Mouse (Mus musculus): ENCODE measurements around the gene Espn.

Gene Espn

GRCm38 (mm10) chr4:152097911-152098799, 54.0 kb downstream of the Espn start:
- DNase-seq (ENCODE audit: low read depth, low spot score): no peak

DNA sequence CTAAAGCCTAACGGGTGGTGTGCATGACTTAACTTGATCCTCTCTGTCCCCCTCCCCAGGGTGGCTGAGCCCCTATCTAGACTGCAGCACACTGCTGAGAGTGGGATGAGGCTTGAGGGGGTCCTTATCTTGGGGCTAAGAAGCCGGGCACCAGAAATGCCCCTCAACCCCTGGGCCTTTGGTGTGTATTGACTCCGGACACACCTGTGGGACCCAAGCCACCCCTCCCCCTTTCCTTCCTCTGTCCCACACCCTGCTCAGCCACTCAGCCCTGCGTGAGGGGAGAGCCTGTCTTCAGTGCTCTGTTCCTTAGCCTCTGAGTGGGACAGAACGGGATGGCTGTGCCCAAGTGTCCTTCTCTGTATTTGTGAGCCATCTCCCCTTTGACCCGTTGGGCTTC, 55.2 kb downstream of the Espn start:
- no peak for DNase-seq (ENCODE audit: low read depth, low spot score)

DNA sequence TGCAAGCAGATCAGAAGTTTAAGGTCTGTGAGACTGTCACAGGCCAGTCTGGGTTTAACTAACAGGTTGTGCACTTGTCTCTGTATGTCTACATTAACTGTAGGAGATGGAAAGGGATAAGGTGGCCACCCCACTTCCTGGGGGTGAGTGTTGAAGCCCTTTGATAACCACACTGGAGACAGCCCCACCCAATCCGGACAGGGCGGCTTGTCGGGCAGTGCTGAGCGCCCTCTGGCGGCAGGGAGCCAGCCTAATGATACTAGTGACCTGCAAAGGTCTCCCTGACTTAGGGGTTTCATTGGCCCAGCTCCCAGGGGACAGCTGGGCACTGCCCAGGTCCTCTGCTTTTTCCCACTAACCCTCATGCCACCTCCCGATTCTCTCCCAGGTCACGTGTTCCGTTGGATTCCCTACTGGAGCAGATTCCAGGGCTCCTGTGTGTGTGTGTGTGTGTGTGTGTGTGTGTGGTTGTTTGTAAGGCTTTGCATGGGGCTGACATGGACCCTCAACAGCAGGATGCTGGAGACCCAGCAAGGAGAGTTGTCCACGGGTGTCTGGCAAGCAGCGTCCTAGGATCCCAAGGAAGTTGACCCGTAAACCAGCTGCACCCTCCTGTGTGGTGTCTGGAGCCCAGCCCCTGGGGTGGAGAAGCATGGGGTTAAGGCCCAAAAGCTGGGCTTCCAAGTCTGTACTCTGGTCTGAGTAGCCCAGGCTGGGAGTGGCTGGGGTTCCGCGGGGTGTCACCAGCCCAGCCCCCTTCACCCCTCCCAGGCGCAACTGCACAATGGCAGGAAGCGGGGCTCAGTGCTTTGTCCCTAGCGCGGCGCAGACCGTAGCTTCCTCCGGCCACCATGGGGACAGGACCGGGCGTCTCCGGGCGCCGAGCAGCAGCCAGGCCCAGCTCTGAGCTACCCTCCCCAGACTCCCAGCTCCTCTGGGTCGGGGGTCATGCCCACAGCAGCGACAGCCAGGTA, 55.9 kb downstream of the Espn start:
- DNase-seq (ENCODE audit: low read depth, low spot score): peak; percentile 52

- DNase-seq (ENCODE audit: low read depth, low spot score): no peak
Observed at GRCm38 (mm10) chr4:152094233-152094632, 57.9 kb downstream of the Espn start.

GRCm38 (mm10) chr4:152092751-152093293, 59.3 kb downstream of the Espn start:
- DNase-seq (ENCODE audit: low read depth, low spot score): no peak

- no peak for DNase-seq (ENCODE audit: low read depth, low spot score)
Observed at GRCm38 (mm10) chr4:152090191-152090590, 62.0 kb downstream of the Espn start.

- no peak for DNase-seq (ENCODE audit: low read depth, low spot score)
Observed at GRCm38 (mm10) chr4:152088556-152089120, 63.5 kb downstream of the Espn start.

GRCm38 (mm10) chr4:152088133-152088532, 64.0 kb downstream of the Espn start:
- no peak for DNase-seq (ENCODE audit: low read depth, low spot score)

DNA sequence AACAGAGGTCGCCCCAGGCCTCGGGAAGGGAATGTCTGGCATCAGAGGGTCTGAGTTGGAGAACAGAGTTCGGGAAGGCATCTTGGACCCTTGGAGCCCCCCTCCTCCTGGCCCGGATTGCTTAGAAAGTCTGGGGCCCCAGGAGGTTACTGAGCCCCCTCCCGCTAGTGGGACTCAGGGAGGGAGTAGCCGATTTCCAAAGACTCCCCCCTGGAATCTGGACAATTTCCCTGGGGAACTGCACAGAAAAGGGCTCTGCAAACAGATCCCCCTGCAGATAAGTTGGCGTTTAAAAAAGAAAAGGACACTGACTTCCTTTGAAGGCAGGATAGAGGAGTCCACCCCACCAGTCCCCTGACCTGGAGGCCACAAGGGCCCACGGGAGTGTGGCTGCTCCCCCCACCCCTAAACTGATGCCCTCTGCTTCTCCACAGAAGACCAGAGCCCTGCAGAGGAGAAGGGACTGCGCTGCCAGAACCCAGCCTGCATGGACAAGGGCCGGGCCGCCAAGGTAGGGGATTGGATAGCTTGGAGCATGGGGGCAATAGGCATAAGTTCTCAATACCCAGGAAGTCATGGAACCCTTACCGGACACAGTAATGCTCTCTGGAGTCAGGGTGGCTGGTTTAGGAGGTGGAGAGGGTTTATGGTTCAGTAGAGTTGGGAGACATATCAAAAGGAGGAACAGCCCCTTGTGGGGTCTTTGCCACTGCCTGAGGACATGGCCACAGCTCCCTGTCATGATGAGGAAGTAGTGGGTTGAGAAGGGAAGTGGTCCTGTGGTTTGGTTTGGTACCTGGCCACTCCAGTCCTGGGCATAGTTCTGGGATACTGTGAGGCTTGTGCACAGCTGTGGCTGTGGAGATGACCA, 64.7 kb downstream of the Espn start:
- no peak for DNase-seq (ENCODE audit: low read depth, low spot score)

DNA sequence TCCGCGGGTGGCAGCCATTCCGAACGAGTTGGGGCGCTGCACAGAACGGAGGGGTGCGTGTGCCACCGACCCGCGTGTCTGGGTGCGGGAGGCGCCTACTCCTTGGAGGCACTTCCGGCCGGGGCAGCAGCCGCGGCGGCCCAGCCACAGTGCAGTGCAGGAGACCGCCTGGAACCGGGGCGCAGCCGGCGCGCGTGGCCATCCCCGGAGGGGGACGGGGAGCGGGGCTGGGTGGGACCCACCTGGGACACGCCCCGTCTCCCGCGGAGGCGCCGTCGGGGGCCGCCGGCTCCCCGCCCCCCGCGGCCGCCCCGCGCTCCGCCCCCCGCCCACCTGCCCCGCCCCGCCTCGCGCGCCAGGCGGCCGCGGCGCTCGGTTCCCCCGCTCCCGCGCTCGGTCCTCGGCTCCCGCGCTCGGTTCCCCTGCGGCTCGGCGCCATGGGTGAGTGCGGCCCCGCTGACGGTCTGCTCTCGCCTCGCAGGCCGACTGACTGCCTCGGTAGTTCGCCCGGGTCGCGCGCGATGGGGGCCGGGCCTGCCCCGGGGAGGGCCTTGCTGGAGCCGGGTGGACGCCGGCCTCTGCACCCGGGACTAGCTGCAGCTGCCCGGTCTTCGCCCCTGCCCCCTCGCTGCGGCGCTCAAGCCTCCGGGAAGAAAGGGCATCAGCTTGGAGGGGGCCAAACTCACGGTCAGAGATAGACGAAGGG, 65.5 kb downstream of the Espn start:
- DNase-seq (ENCODE audit: low read depth, low spot score): no peak

DNA sequence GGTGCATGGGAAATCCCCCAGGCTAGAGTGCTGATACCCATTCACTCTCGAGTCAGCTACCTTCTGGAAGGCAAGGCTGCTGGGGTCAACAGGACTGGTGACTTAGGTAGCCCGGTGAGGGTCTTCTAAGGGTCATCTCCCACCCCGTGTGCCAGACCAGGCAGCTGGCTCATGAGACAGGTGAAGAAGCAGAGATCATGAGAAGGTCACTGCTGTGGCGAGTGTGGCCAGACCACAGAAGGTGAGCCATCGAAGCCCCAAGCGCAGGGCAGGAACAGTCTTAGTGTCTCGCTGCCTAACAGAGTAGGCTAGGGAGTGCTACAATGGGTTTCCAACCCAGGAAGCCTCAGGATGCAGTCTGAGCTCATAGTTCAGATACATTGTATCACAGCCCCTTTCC, 67.6 kb downstream of the Espn start:
- DNase-seq (ENCODE audit: low read depth, low spot score): no peak

- DNase-seq (ENCODE audit: low read depth, low spot score): no peak
Observed at GRCm38 (mm10) chr4:152083611-152084220, 68.5 kb downstream of the Espn start.

GRCm38 (mm10) chr4:152079931-152080330, 72.2 kb downstream of the Espn start:
- no peak for DNase-seq (ENCODE audit: low read depth, low spot score)

DNA sequence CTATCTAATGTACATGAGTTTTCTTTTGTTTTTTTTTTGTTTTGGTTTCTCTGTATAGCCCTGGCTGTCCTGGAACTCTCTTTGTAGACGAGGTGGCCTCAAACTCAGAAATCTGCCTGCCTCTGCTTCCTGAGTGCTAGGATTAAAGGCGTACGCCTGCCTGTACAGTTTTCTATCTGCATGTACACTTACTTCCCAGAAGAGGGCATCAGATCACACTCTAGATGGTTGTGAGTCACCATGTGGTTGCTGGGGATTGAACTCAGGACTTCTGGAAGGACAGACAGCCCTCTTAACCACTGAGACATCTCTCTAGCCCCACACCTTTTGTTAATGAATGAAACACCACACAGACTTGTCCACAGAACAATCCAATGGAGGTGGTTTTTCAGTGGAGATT, 72.9 kb downstream of the Espn start:
- no peak for DNase-seq (ENCODE audit: low read depth, low spot score)

DNA sequence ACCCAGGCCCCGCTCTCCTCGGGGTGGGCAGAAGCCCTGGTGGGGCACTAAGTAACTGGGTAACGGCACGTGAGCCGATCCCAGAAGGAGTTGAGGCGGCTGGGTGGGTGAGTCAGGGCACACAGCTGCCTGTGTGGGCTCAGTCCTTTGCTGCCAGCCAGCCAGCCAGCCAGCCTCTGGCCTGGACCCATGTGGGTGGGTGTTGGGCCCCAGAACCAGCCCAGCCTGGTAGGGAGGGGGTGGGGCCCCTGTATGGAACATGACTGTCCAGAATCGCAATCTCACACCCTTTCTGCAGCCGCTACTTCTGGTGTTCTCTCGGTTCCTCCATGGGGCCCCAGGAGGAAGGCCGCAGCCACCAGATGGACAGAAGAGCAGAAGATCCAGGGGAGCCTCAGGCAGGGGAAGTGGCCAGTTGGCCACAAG, 74.1 kb downstream of the Espn start:
- DNase-seq (ENCODE audit: low read depth, low spot score): no peak

DNA sequence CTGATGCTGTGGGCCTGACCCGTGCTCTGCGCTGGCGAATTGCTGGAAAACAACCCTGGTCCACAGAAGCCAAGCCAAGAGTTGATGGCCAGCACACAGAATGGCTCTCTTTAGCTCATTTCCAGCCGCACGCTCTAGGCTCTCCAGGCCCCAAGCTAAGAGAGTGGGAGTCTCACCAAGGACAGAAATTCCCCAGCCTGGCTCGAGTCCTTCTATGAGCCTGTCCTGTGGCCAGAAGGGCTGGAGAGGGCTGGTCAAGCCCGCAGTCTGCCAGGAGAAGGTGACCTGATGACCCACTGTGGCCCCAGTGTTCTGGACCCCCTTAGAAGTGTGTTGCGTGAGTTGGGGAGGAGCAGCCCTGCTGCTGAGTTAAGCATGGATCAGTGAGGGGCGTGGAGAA, 75.0 kb downstream of the Espn start:
- DNase-seq (ENCODE audit: low read depth, low spot score): no peak

DNA sequence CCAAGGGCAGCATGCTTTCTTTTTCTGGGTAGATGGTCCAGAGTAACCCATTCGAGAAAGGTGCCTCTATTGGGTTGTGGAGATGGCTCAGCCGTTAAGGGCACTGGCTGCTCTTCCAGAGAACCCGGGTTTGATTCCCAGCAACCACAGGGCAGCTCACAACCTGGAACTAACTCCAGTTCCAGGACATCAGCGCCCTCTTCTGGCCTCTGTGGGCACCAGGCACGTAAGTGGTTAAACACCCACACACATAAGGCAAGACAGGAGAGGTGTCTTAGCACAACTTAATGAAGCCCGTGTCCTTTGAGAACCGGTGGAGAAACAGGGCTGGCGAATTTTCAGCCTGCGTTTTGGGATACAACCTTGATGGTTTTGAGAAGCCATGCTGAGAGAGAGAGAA, 77.6 kb downstream of the Espn start:
- DNase-seq (ENCODE audit: low read depth, low spot score): no peak

DNA sequence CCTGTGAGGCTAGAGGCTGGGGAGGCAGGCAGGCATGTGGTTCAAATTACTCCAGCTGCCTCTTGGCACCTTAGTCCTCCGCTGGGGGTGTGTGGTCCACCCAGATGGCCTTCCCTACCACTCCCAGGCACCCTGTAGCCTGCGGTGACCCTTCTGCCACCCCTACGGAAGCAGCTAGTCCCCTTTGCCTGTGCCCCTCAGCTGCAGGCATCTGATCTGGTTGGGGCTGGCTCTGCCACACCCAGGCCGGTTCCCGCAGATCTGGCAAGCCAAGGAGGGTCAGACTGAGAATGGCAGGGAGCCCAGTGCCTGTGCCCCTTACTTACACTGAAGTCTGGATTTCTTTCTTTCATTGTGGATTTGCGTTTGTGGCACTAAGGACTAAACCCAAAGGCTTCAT, 78.5 kb downstream of the Espn start:
- DNase-seq (ENCODE audit: low read depth, low spot score): no peak

DNA sequence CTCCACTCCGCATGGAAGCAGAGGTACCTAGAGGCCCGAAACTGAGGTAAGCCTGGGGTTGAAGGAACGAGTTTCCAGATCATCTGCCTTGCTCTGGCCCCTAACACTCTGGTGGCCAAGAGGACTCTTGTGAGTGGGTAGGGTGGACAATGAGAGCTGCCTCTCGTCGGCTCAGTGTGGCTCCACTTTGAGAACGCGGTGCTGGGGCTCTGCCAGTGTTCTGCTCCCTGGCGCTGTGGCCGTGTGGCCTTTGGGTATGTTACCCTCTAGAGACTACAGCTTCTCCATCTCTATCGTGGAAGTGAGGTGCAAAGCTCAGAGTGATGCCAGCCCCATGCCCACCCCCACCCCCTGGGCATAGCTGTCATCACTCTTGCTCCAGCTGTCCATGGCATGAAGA, 79.5 kb downstream of the Espn start:
- DNase-seq (ENCODE audit: low read depth, low spot score): no peak

DNA sequence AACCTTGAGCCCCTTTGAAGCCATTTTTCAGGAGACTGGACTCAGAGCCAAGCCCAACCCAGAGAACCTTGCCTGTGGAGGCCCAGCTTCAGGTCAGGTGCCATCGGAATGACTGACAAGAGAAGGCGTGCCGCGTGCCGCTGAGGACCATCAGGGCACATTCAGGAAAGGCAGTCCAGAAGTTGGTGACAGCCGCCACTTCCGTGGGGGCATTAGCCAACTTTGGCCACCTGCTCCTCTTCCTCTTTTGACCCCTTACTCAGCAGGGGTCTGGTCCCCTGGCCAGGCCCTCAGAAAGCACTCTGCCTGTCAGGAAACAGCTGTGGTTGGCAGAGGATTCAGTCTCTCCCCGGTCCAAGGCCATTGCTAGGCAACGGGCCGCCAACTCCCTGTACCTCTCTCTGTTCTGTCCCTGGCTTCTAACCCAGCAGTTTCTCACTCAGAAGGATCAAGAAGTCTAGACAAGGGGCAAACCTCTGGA, 80.0 kb downstream of the Espn start, which contains the start of gene Plekhg5:
Gene Plekhg5 (plus strand): TSS at position 378 of the 481 bp plus-strand sequence.
- DNase-seq (ENCODE audit: low read depth, low spot score): no peak

Measured in retina, postnatal 7 days (tissue).